Mouse (Mus musculus): Measurements from ENCODE around the gene Cdc14a. TPM values are rescaled to one million over a fixed set of nuclear protein-coding genes. Genes with fewer than 3 reads are reported as not detected.

The Cdc14a gene
- polyA plus RNA-seq, 1 experiment from 2014 or later, result 17.7 TPM

GRCm38 (mm10) chr3:116333711-116334110 lies 90.1 kb downstream of the Cdc14a start:
- Histone ChIP-seq H3K4me1 (no peaks in the 10 kb centered on the region), H3K36me3 (no peaks in the 10 kb centered on the region), H3K9me3 (no peaks in the 10 kb centered on the region), H3K27ac (replicated peaks) (no peak overlapping the region), H3K4me3 (no peak overlapping the region), H3K4me2 (replicated peaks) (no peak overlapping the region), H3K27me3 (no peaks in the 10 kb centered on the region), H3K9ac (replicated peaks) (no peak overlapping the region)
- no peak for ATAC-seq (ENCODE audit: low FRiP score, low read depth)
- WGBS, result 89% methylated on average over 6 of the region's 6 CpGs

DNA sequence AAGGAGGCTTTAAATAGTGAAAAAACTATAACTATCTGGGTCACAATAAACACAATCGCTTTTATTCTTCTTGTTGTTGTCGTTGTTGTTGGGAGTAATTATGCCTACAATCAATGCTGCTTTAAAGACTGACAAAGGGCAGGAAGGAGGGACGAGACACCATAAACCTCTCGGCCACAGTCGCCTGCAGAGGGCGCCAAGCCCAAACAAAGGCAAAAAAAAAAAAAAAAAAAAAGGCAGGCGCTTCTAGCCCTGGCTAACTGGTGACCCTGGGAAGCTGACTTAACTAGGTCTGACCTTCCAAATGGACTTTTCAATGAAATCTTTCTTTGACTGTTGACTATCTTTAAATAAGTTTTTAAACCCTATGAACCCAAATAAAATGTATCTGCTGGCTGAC lies 90.6 kb downstream of the Cdc14a start:
- Histone ChIP-seq H3K4me3 (no peak overlapping the region), H3K9ac (replicated peaks) (no peak overlapping the region), H3K9me3 (no peaks in the 10 kb centered on the region), H3K27me3 (no peaks in the 10 kb centered on the region), H3K4me1 (no peaks in the 10 kb centered on the region), H3K27ac (replicated peaks) (no peak overlapping the region), H3K4me2 (replicated peaks) (no peak overlapping the region), H3K36me3 (peaks cover 3% of the 10 kb centered on the region; the same call in 1 of the 2 replicates)
- ATAC-seq (ENCODE audit: low FRiP score, low read depth), result no peak
- WGBS, result 14% methylated on average over 7 of the region's 7 CpGs

DNA sequence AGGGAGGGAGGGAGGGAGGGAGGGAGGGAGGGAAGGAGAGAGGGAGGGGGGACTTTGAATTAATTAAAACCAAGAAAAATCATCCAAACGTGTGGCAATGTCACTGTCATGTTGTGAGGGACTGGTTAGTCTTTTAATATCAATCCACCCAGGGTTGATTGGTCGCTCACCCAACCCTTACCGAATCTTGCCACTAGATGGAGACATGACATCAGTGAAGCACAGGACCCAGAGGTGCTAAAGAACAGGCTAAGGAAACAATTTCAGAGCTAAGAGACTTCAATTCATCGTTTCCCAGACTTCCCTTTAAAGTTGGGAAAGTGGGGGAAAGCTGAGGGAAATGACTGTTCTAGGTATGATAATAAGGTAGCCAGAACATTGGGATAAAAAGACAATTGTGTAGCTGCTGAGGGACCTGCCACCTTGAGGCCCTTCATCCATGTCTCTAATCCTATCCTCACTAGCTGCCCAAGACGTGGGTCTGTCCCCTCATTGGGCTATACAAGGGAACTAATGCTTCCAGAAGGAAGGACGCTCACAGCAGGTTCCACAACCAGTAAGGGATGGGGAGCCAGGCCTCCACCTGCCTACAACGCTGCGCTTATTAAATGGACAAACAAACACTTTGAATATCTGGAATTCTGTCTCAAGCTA lies 91.9 kb downstream of the Cdc14a start:
- peak; percentile 68 for ATAC-seq (ENCODE audit: low FRiP score, low read depth)
- no peak overlapping the region for H3K4me2 ChIP-seq (replicated peaks)
- H3K4me3 ChIP-seq, result no peak overlapping the region
- H3K4me1 ChIP-seq, result peaks cover 3% of the 10 kb centered on the region
- H3K27ac ChIP-seq (replicated peaks), result 0 out of 2 replicates have a peak overlapping the region, but pooled peaks have one; percentile 10
- no peaks in the 10 kb centered on the region for H3K27me3 ChIP-seq
- no peak overlapping the region for H3K9ac ChIP-seq (replicated peaks)
- 46% methylated on average over 8 of the region's 8 CpGs for WGBS
- H3K36me3 ChIP-seq, result peaks cover 4% of the 10 kb centered on the region; the same call in 1 of the 2 replicates
- no peaks in the 10 kb centered on the region for H3K9me3 ChIP-seq

DNA sequence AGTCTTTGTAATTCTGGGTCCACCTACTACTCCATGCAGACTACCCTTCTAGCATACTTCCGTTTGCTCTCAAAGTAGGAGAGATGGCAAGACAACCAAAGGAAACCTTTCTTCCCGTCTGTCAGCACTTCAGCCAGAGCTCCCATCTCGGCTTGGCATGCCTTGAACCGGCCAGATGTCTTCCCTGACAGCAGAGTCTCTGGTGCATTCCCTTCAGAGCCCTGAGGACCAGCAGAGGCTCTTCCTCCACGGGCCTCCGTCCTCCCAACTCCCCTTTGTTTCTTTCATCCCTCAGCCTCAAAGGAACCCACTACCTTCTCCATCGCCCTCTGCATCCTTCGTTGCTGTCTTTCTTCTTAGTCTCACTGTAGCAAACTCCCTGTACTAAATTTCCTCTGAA lies 93.9 kb downstream of the Cdc14a start:
- Histone ChIP-seq H3K27ac (replicated peaks) (no peak overlapping the region), H3K4me1 (peaks cover 7% of the 10 kb centered on the region), H3K9me3 (no peaks in the 10 kb centered on the region), H3K36me3 (peaks cover 4% of the 10 kb centered on the region; the same call in 1 of the 2 replicates), H3K4me3 (no peak overlapping the region), H3K4me2 (replicated peaks) (no peak overlapping the region), H3K9ac (replicated peaks) (no peak overlapping the region), H3K27me3 (no peaks in the 10 kb centered on the region)
- WGBS, result 87% methylated on average over 8 of the region's 8 CpGs
- ATAC-seq (ENCODE audit: low FRiP score, low read depth), result no peak

- H3K4me1 ChIP-seq, result peaks cover 14% of the 10 kb centered on the region
- WGBS, result 84% methylated on average over 18 of the region's 18 CpGs
These were observed 94.6 kb downstream of the Cdc14a start for GRCm38 (mm10) chr3:116329023-116329762.

DNA sequence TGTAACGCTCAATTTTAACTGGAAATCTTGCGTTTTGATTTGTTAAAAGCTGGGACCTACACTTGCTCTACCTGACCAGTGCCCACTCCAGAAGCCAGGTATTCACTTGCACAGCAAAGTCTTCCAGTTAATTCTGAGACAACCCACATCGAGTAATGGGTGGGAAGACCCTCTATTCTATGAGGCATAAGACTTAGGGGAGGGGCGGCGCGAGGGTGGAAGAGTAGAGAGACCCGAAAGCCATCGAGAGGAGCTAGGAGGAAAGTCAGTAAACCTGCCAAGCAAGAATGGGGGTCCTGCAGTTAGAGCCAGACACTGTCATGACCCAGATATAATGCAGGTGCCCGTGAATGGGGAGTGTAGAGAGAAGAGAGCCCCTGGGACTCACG lies 96.2 kb downstream of the Cdc14a start:
- Histone ChIP-seq H3K4me1 (peaks cover 16% of the 10 kb centered on the region), H3K4me3 (no peak overlapping the region), H3K36me3 (peaks cover 4% of the 10 kb centered on the region; the same call in 1 of the 2 replicates), H3K4me2 (replicated peaks) (no peak overlapping the region), H3K27ac (replicated peaks) (no peak overlapping the region), H3K27me3 (no peaks in the 10 kb centered on the region), H3K9me3 (no peaks in the 10 kb centered on the region), H3K9ac (replicated peaks) (no peak overlapping the region)
- 0 out of 2 replicates have a peak, but pooled peaks have one; percentile 13 for ATAC-seq (ENCODE audit: low FRiP score, low read depth)
- 55% methylated on average over 10 of the region's 10 CpGs for WGBS

More at GRCm38 (mm10) chr3:116329023-116329762, 94.6 kb downstream of the Cdc14a start:
- ATAC-seq (ENCODE audit: low FRiP score, low read depth), result no peak
- H3K4me3 ChIP-seq, result no peak overlapping the region
- no peak overlapping the region for H3K27ac ChIP-seq (replicated peaks)
- H3K9me3 ChIP-seq, result no peaks in the 10 kb centered on the region
- H3K27me3 ChIP-seq, result no peaks in the 10 kb centered on the region
- H3K36me3 ChIP-seq, result peaks cover 4% of the 10 kb centered on the region; the same call in 1 of the 2 replicates
- no peak overlapping the region for H3K4me2 ChIP-seq (replicated peaks)
- H3K9ac ChIP-seq (replicated peaks), result no peak overlapping the region

- peak; percentile 66 for ATAC-seq (ENCODE audit: low FRiP score, low read depth)
- Histone ChIP-seq H3K9ac (replicated peaks) (peak overlapping the region; percentile 50), H3K36me3 (peaks cover 4% of the 10 kb centered on the region; the same call in 1 of the 2 replicates), H3K9me3 (no peaks in the 10 kb centered on the region), H3K27me3 (no peaks in the 10 kb centered on the region), H3K4me2 (replicated peaks) (peak overlapping the region; percentile 52), H3K27ac (replicated peaks) (no peak overlapping the region), H3K4me3 (peak overlapping the region; percentile 23), H3K4me1 (peaks cover 16% of the 10 kb centered on the region)
- 9% methylated on average over 23 of the region's 23 CpGs for WGBS
These were observed 96.7 kb downstream of the Cdc14a start for GRCm38 (mm10) chr3:116327001-116327615.

DNA sequence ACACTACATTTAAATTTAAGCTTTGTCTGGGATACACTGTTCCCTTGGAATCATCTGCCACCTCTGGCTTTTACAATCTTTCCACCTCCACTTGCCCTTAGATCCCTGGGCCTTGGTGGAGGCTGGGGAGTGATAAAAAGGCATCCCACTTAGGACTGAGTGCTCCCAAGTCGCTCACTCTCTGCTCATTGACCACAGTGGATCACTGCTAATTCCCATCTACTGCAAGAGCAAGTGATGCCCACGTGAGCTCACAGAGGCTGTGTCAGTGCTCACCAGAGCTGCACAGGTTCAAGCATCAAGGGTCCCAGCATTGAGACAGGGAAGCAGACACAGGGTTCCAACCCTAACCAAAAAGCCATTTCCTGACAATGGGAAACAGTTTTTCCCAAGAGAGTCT lies 98.3 kb downstream of the Cdc14a start:
- Histone ChIP-seq H3K9ac (replicated peaks) (no peak overlapping the region), H3K36me3 (peaks cover 9% of the 10 kb centered on the region; the same call in 1 of the 2 replicates), H3K27ac (replicated peaks) (no peak overlapping the region), H3K9me3 (no peaks in the 10 kb centered on the region), H3K4me2 (replicated peaks) (no peak overlapping the region), H3K27me3 (no peaks in the 10 kb centered on the region), H3K4me3 (no peak overlapping the region), H3K4me1 (peaks cover 16% of the 10 kb centered on the region)
- ATAC-seq (ENCODE audit: low FRiP score, low read depth), result no peak
- 78% methylated on average over 2 of the region's 2 CpGs for WGBS

GRCm38 (mm10) chr3:116319696-116320095 lies 104.1 kb downstream of the Cdc14a start:
- H3K9me3 ChIP-seq, result no peaks in the 10 kb centered on the region
- ATAC-seq (ENCODE audit: low FRiP score, low read depth), result no peak
- H3K9ac ChIP-seq (replicated peaks), result no peak overlapping the region
- 93% methylated on average over 5 of the region's 5 CpGs for WGBS
- 0 out of 2 replicates have a peak, but pooled peaks cover 6% of the 10 kb centered on the region for H3K36me3 ChIP-seq
- H3K4me2 ChIP-seq (replicated peaks), result no peak overlapping the region
- no peaks in the 10 kb centered on the region for H3K27me3 ChIP-seq
- no peak overlapping the region for H3K27ac ChIP-seq (replicated peaks)
- peaks cover 7% of the 10 kb centered on the region for H3K4me1 ChIP-seq
- no peak overlapping the region for H3K4me3 ChIP-seq

DNA sequence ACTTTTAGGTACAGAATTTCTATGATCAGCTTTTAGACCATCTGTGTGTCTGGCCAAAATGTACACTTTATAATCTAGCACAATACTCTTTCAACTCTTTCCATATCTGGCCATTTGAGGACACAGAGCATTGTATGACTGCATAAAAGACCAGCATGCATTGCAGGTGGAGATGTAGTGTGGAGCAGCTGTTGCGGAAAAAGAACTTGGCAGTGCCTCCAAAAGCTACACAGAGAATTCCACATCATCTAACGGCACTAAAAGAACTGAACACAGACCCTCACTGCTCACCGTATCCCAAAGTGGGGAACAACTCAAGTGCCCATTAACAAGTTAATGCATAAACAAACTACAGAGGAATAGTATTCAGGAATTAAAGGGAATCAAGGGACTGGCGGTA lies 112.0 kb downstream of the Cdc14a start:
- H3K36me3 ChIP-seq, result peaks cover 17% of the 10 kb centered on the region; the same call in 1 of the 2 replicates
- no peak for ATAC-seq (ENCODE audit: low FRiP score, low read depth)

GRCm38 (mm10) chr3:116311173-116311572 lies 112.7 kb downstream of the Cdc14a start:
- Histone ChIP-seq H3K27ac (replicated peaks) (no peak overlapping the region), H3K27me3 (no peaks in the 10 kb centered on the region), H3K4me1 (no peaks in the 10 kb centered on the region), H3K36me3 (peaks cover 17% of the 10 kb centered on the region; the same call in 1 of the 2 replicates), H3K4me2 (replicated peaks) (no peak overlapping the region), H3K9ac (replicated peaks) (no peak overlapping the region), H3K9me3 (no peaks in the 10 kb centered on the region), H3K4me3 (no peak overlapping the region)
- ATAC-seq (ENCODE audit: low FRiP score, low read depth), result no peak
- 88% methylated on average over 2 of the region's 2 CpGs for WGBS

More for the DNA sequence above, 112.0 kb downstream of the Cdc14a start:
- no peaks in the 10 kb centered on the region for H3K9me3 ChIP-seq
- H3K27me3 ChIP-seq, result no peaks in the 10 kb centered on the region
- H3K4me2 ChIP-seq (replicated peaks), result no peak overlapping the region
- no peaks in the 10 kb centered on the region for H3K4me1 ChIP-seq
- H3K9ac ChIP-seq (replicated peaks), result no peak overlapping the region
- WGBS, result 86% methylated on average over 4 of the region's 4 CpGs
- H3K27ac ChIP-seq (replicated peaks), result no peak overlapping the region
- no peak overlapping the region for H3K4me3 ChIP-seq

- WGBS, result 92% methylated on average over 4 of the region's 4 CpGs
- H3K4me2 ChIP-seq (replicated peaks), result no peak overlapping the region
- H3K9me3 ChIP-seq, result no peaks in the 10 kb centered on the region
- no peaks in the 10 kb centered on the region for H3K4me1 ChIP-seq
- H3K4me3 ChIP-seq, result no peak overlapping the region
- no peaks in the 10 kb centered on the region for H3K27me3 ChIP-seq
- H3K27ac ChIP-seq (replicated peaks), result no peak overlapping the region
- ATAC-seq (ENCODE audit: low FRiP score, low read depth), result no peak
- no peak overlapping the region for H3K9ac ChIP-seq (replicated peaks)
- H3K36me3 ChIP-seq, result peaks cover 17% of the 10 kb centered on the region; the same call in 1 of the 2 replicates
These were observed 113.2 kb downstream of the Cdc14a start for GRCm38 (mm10) chr3:116310672-116311071.

Measured in midbrain, embryonic 12.5 days (tissue).